Mouse (Mus musculus) kidney, adult 10 weeks (tissue): ENCODE measurements around the gene Ttc23l. TPM values are rescaled to one million over a fixed set of nuclear protein-coding genes. Genes with fewer than 3 reads are reported as not detected.

ENCODE experiments used
- polyA plus RNA-seq: library from polyadenylated mRNA; stranded (reverse); fragments of 350-450 nt; fragmentation: Illumina TruSeq; extraction: RNeasy Lipid Tissue Mini Kit (QIAGEN cat#74804); gene quantifications from one replicate; pipeline ENCODE4 v1.2.3, GENCODE M21; 2014; ENCODE audit warnings: low read depth, low replicate concordance

The Ttc23l gene
- polyA plus RNA-seq: not detected

GRCm38 (mm10) chr15:10558465-10558864 is at the start of gene Ttc23l:
TSS of gene Ttc23l (minus strand) at chr15:10558668.

GRCm38 (mm10) chr15:10485484-10486364 is 72.7 kb downstream of the Ttc23l start, which contains the start of the genes Brix1 and Rad1:
TSS of gene Brix1 (minus strand) at chr15:10485947.
TSS of gene Rad1 (plus strand) at chr15:10486018.

GRCm38 (mm10) chr15:10470151-10470831 is 88.2 kb downstream of the Ttc23l start, which contains the start of gene Dnajc21:
TSS of gene Dnajc21 (minus strand) at chr15:10470516.

Other genes with a start within 250 kb of the Ttc23l start
- gene Gm21973, start 233.3 kb downstream of the Ttc23l start, polyA plus RNA-seq: not detected
- gene Agxt2, start 200.1 kb downstream of the Ttc23l start, polyA plus RNA-seq: 124 TPM
- gene Dnajc21, start 88.2 kb downstream of the Ttc23l start, polyA plus RNA-seq: 113 TPM
- 131 TPM for gene Brix1, start 72.7 kb downstream of the Ttc23l start, polyA plus RNA-seq
- gene Rad1, start 72.7 kb downstream of the Ttc23l start, polyA plus RNA-seq: 28.3 TPM
- gene Rai14, start 156.0 kb upstream of the Ttc23l start, polyA plus RNA-seq: 22.1 TPM